Mouse (Mus musculus): ENCODE measurements around the gene Pip5k1b.

DNA sequence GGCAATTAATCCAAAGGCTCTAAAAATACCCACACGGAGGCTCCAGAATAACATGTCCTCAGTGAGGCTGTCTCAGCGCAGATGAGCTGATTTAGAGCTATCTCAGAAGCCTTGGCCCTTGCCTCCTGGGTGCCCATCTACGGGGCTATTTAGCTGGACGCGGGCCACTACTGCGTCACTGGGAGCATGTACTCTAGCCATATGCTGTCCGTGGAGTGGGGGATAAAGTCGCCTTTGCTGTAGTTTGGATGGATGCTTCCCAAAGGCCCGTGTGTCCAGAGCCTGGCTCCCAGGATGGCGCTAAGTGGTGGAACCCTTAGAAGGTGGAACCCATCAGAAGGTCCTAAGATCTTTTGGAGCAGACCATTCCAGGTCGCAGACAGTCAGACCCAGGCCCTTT, 241.0 kb downstream of the Pip5k1b start:
- TF ChIP-seq CTCF (conservative IDR thresholded peaks at IDR 0.05; ENCODE audit: low read length) (no peak), NANOG (IDR thresholded peaks at IDR 0.05; ENCODE audit: borderline replicate concordance, low read length) (no peak), POU5F1 (IDR thresholded peaks at IDR 0.05; ENCODE audit: borderline replicate concordance, low read length) (no peak)

Data from E14TG2a.4 (cell line).